Mouse (Mus musculus): ENCODE data around the gene Polr2i.

DNA sequence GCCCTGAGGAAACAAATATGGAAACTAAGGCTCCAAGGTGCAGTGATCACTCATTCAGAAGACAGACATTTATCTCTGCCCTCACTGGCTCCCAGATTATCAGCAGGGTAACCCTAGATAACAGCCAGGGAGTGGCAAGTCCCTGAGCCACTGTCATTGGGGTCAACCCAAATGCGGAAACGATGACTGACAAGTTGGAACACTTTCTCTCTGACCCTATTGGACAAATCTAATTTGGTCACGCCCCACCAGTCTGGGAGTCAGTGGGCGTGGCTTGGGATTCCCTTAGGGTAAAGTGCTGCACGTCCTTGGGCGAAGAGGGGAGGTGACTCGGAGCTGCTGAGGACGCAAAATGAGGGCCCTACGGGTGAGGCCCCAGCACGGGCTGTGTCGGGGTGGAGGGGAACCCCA lies 47.9 kb upstream of the Polr2i start, which contains the start of gene Cox7a1:
- TF ChIP-seq ZC3H11A (IDR thresholded peaks at IDR 0.05; ENCODE audit: borderline replicate concordance, low read depth, low read length) (no peak), CHD2 (IDR thresholded peaks at IDR 0.05; ENCODE audit: low read depth, low read length) (no peak), ZNF384 (IDR thresholded peaks at IDR 0.05; ENCODE audit: low read depth, low read length) (no peak), HCFC1 (IDR thresholded peaks at IDR 0.05; ENCODE audit: borderline replicate concordance, insufficient read depth, low read length) (no peak)

All from ES-E14 (cell line).